Mouse (Mus musculus): ENCODE results near the gene Prr11.
A peak's percentile ranks its signal among the peaks of the same experiment; 100 is the strongest.

Prr11 gene

GRCm38 (mm10) chr11:87108409-87108754 lies at the start of gene Prr11:
Gene Prr11, minus strand, starts transcription at chr11:87108708.
- no peak for DNase-seq (ENCODE audit: low read depth, low spot score)

GRCm38 (mm10) chr11:87158012-87158411 lies 49.5 kb upstream of the Prr11 start:
- no peak for DNase-seq (ENCODE audit: low read depth, low spot score)

- DNase-seq (ENCODE audit: low read depth, low spot score) = no peak
Observed at GRCm38 (mm10) chr11:87136233-87136632, 27.7 kb upstream of the Prr11 start.

- peak; percentile 93 for DNase-seq (ENCODE audit: low read depth, low spot score)
Observed at GRCm38 (mm10) chr11:87126824-87127816, 18.6 kb upstream of the Prr11 start, which contains the start of gene Trim37. Gene Trim37, plus strand, starts transcription at chr11:87127077.

- peak; percentile 28 for DNase-seq (ENCODE audit: low read depth, low spot score)
Observed at GRCm38 (mm10) chr11:87126281-87126823, 17.8 kb upstream of the Prr11 start.

- no peak for DNase-seq (ENCODE audit: low read depth, low spot score)
Observed at GRCm38 (mm10) chr11:87125562-87125961, 17.1 kb upstream of the Prr11 start.

GRCm38 (mm10) chr11:87121864-87122263 lies 13.4 kb upstream of the Prr11 start:
- no peak for DNase-seq (ENCODE audit: low read depth, low spot score)

- no peak for DNase-seq (ENCODE audit: low read depth, low spot score)
Observed at GRCm38 (mm10) chr11:87110172-87110909, 1.8 kb upstream of the Prr11 start.

GRCm38 (mm10) chr11:87109519-87110171 lies 1.1 kb upstream of the Prr11 start:
- peak; percentile 14 for DNase-seq (ENCODE audit: low read depth, low spot score)

GRCm38 (mm10) chr11:87108755-87109518 lies 429 bp upstream of the Prr11 start, which contains the start of gene Ska2:
Gene Ska2, plus strand, starts transcription at chr11:87109234.
- DNase-seq (ENCODE audit: low read depth, low spot score) = peak; percentile 100

- no peak for DNase-seq (ENCODE audit: low read depth, low spot score)
Observed at GRCm38 (mm10) chr11:87087142-87087541, 21.4 kb downstream of the Prr11 start.

- peak; percentile 92 for DNase-seq (ENCODE audit: low read depth, low spot score)
Observed at GRCm38 (mm10) chr11:87086290-87086984, 22.1 kb downstream of the Prr11 start, which contains the start of gene Smg8. Gene Smg8, minus strand, starts transcription at chr11:87086774.

- DNase-seq (ENCODE audit: low read depth, low spot score) = no peak
Observed at GRCm38 (mm10) chr11:87085461-87085860, 23.0 kb downstream of the Prr11 start.

- no peak for DNase-seq (ENCODE audit: low read depth, low spot score)
Observed at GRCm38 (mm10) chr11:87083712-87084111, 24.8 kb downstream of the Prr11 start.

- peak; percentile 95 for DNase-seq (ENCODE audit: low read depth, low spot score)
Observed at GRCm38 (mm10) chr11:87073866-87074440, 34.6 kb downstream of the Prr11 start, which contains the start of gene Gdpd1. Gene Gdpd1, minus strand, starts transcription at chr11:87074062.

GRCm38 (mm10) chr11:87073343-87073865 lies 35.1 kb downstream of the Prr11 start:
- DNase-seq (ENCODE audit: low read depth, low spot score) = peak; percentile 74

GRCm38 (mm10) chr11:87062087-87062486 lies 46.4 kb downstream of the Prr11 start:
- DNase-seq (ENCODE audit: low read depth, low spot score) = no peak

GRCm38 (mm10) chr11:87060410-87060809 lies 48.1 kb downstream of the Prr11 start:
- DNase-seq (ENCODE audit: low read depth, low spot score) = no peak

- DNase-seq (ENCODE audit: low read depth, low spot score) = no peak
Observed at GRCm38 (mm10) chr11:87056286-87056685, 52.2 kb downstream of the Prr11 start.

Measured in ES-CJ7 (cell line).